Mouse (Mus musculus): Measurements from ENCODE around the gene Kat2a. TPM values are rescaled to one million over a fixed set of nuclear protein-coding genes. Genes with fewer than 3 reads are reported as not detected.
"Not testable (repeated sequence)": the region's sequence is repeated elsewhere in the genome, so short reads cannot be mapped to it uniquely, and the experiment has no call there.

Kat2a gene
- polyA plus RNA-seq, 2 experiments: 55.8 to 70.8 TPM

DNA sequence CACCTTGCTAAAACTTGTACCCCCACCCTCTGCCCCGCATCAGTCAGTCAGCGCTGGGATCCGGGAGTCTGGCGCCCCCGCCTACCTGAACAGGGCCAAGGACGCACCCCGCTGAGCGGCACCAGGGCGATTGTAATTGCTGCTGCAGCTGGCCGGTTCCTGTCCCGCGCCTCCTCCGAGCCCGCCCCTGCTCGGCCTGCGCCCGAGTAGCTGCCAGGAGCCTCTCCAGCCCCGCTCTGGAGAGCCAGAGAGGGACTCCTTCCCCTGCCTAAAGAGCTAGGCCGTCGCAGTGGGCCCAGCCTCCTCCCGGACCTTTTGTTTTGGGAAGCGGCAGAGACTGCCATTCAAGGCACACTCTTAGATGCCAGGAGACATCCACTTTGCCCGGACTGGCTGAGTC lies 39.1 kb downstream of the Kat2a start:
- peak overlapping the region; percentile 18 for H3K4me3 ChIP-seq (replicated peaks; ENCODE audit: low read length)

DNA sequence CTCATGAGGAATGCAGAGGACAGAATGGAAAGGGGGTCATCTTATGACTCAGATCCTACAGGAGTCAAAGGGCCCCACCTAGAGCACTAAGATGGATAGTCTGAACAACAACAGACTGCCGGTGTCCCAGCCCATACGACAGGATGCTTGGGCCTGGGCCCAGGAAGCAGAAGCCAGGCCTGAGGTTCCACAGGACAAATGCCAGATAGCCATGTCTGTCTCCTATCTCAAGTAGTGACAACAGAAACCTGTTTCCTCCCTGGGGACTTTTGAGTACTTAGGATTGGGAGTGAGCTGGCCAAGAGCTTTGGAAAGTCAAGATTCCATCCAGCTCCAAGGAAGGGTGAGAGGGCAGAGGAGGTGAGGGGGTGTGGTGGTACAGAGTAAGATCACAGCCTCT lies 40.3 kb downstream of the Kat2a start:
- no peak for TF ChIP-seq POLR2A (IDR thresholded peaks at IDR 0.05; ENCODE audit: borderline replicate concordance, extremely low read depth, insufficient read depth, insufficient read length)
- H3K4me3 ChIP-seq (replicated peaks; ENCODE audit: low read length): no peak overlapping the region
- no peaks in the 10 kb centered on the region for H3K36me3 ChIP-seq (ENCODE audit: control insufficient read depth, insufficient read depth, low read length)
- H3K27ac ChIP-seq (replicated peaks; ENCODE audit: low read depth, low read length): no peak overlapping the region
- H3K9me3 ChIP-seq (ENCODE audit: control insufficient read depth, low read length): no peaks in the 10 kb centered on the region
- ATAC-seq (ENCODE audit: low FRiP score, low read depth): no peak
- H3K4me1 ChIP-seq (ENCODE audit: control insufficient read depth, insufficient read depth, low read length): peaks cover 8% of the 10 kb centered on the region; the same call in 1 of the 2 replicates
- no peak for DNase-seq (ENCODE audit: low spot score)
- H3K27me3 ChIP-seq (ENCODE audit: control insufficient read depth, insufficient read depth, low read length): peaks cover 6% of the 10 kb centered on the region; the same call in 1 of the 2 replicates
- no peak overlapping the region for H3K4me2 ChIP-seq (replicated peaks; ENCODE audit: low read depth, low read length, severe bottlenecking)
- WGBS: 59% methylated on average over 2 of the region's 2 CpGs
- H3K9ac ChIP-seq (ENCODE audit: low read depth, low read length, severe bottlenecking): no peak overlapping the region

More for the DNA sequence above, 39.1 kb downstream of the Kat2a start:
- ATAC-seq (ENCODE audit: low FRiP score, low read depth) (no peak), DNase-seq (ENCODE audit: low spot score) (no peak)
- H3K4me1 ChIP-seq (ENCODE audit: control insufficient read depth, insufficient read depth, low read length): peaks cover 8% of the 10 kb centered on the region; the same call in 1 of the 2 replicates
- no peaks in the 10 kb centered on the region for H3K36me3 ChIP-seq (ENCODE audit: control insufficient read depth, insufficient read depth, low read length)
- peak overlapping the region; percentile 50 for H3K9ac ChIP-seq (ENCODE audit: low read depth, low read length, severe bottlenecking)
- H3K9me3 ChIP-seq (ENCODE audit: control insufficient read depth, low read length): no peaks in the 10 kb centered on the region
- peaks cover 6% of the 10 kb centered on the region; the same call in 1 of the 2 replicates for H3K27me3 ChIP-seq (ENCODE audit: control insufficient read depth, insufficient read depth, low read length)
- H3K4me2 ChIP-seq (replicated peaks; ENCODE audit: low read depth, low read length, severe bottlenecking): peak overlapping the region; percentile 39
- WGBS: 5% methylated on average over 23 of the region's 23 CpGs
- H3K27ac ChIP-seq (replicated peaks; ENCODE audit: low read depth, low read length): no peak overlapping the region
- 0 out of 2 replicates have a peak, but pooled peaks have one; percentile 9 for TF ChIP-seq POLR2A (IDR thresholded peaks at IDR 0.05; ENCODE audit: borderline replicate concordance, extremely low read depth, insufficient read depth, insufficient read length)

DNA sequence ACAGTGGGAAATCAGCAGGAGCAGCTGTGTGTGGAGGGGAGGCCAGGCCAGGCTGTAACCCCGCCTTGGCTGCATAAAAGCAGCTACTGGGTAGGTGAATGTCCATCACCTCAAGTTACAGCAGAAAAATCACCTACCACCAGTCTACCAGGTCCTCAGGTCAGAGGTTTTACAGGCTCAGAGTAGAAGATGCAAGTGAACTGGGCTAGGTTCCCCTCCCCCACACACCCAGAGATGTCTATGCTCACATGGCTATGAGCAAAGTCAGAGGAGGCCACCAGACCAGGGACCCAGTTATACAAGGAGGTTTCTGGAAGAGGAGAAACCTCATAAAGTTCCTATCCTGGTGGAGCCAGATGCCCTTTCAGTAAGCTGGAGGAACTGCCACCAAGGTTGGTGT lies 41.2 kb downstream of the Kat2a start:
- Histone ChIP-seq H3K9ac (ENCODE audit: low read depth, low read length, severe bottlenecking) (no peak overlapping the region), H3K36me3 (ENCODE audit: control insufficient read depth, insufficient read depth, low read length) (no peaks in the 10 kb centered on the region), H3K27me3 (ENCODE audit: control insufficient read depth, insufficient read depth, low read length) (peaks cover 6% of the 10 kb centered on the region; the same call in 1 of the 2 replicates), H3K9me3 (ENCODE audit: control insufficient read depth, low read length) (no peaks in the 10 kb centered on the region), H3K4me2 (replicated peaks; ENCODE audit: low read depth, low read length, severe bottlenecking) (no peak overlapping the region), H3K4me1 (ENCODE audit: control insufficient read depth, insufficient read depth, low read length) (peaks cover 8% of the 10 kb centered on the region; the same call in 1 of the 2 replicates), H3K4me3 (replicated peaks; ENCODE audit: low read length) (no peak overlapping the region), H3K27ac (replicated peaks; ENCODE audit: low read depth, low read length) (no peak overlapping the region)
- TF ChIP-seq POLR2A (IDR thresholded peaks at IDR 0.05; ENCODE audit: borderline replicate concordance, extremely low read depth, insufficient read depth, insufficient read length): no peak
- DNase-seq (ENCODE audit: low spot score) (no peak), ATAC-seq (ENCODE audit: low FRiP score, low read depth) (no peak)
- 59% methylated on average over 1 of the region's 1 CpGs for WGBS

DNA sequence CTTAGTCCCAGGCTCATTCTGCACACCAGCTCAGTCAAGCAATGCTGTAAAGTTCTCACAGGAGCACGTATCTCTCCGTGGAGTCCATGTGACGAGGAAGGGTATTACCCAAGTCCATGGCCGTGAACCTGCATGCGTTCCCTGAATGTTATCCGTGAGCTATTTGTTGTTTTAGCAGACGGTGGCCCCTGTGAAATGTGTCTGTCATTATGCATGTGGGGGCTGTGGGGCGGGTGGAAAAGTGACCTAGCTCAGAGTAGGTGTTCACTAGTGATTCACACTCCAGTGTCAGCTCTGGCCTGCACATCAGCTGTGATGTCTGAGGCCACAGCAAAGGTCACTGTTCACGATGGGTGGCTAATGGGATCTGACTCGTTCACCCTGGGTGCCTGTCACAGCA lies 52.5 kb downstream of the Kat2a start:
- Histone ChIP-seq H3K9me3 (ENCODE audit: control insufficient read depth, low read length) (no peaks in the 10 kb centered on the region), H3K36me3 (ENCODE audit: control insufficient read depth, insufficient read depth, low read length) (no peaks in the 10 kb centered on the region), H3K4me3 (replicated peaks; ENCODE audit: low read length) (no peak overlapping the region), H3K27me3 (ENCODE audit: control insufficient read depth, insufficient read depth, low read length) (no peaks in the 10 kb centered on the region), H3K4me1 (ENCODE audit: control insufficient read depth, insufficient read depth, low read length) (0 out of 2 replicates have a peak, but pooled peaks cover 3% of the 10 kb centered on the region), H3K27ac (replicated peaks; ENCODE audit: low read depth, low read length) (no peak overlapping the region), H3K9ac (ENCODE audit: low read depth, low read length, severe bottlenecking) (no peak overlapping the region), H3K4me2 (replicated peaks; ENCODE audit: low read depth, low read length, severe bottlenecking) (no peak overlapping the region)
- TF ChIP-seq POLR2A (IDR thresholded peaks at IDR 0.05; ENCODE audit: borderline replicate concordance, extremely low read depth, insufficient read depth, insufficient read length): no peak
- 56% methylated on average over 10 of the region's 10 CpGs for WGBS
- ATAC-seq (ENCODE audit: low FRiP score, low read depth) (no peak), DNase-seq (ENCODE audit: low spot score) (no peak)

DNA sequence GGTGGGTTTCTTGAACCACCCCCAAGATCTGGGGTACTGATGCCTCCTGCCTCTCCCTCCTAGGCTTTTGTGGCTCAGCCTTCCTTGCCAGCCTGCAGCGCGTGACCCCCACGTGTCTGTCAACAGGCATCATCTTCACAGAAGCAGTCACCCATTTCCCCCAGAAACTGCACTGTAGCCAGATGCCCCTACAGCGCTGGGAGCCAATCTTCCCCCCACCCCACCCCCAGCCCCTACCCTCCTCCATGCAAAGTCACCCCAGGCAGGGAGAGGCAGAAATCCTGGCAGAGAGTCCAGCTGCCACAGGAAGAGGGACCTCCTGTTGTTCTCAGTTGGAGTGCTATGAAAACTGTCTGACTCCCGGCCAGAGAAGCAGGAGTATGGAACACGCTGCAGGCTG lies 55.8 kb downstream of the Kat2a start:
- no peak overlapping the region for H3K4me2 ChIP-seq (replicated peaks; ENCODE audit: low read depth, low read length, severe bottlenecking)
- H3K4me1 ChIP-seq (ENCODE audit: control insufficient read depth, insufficient read depth, low read length): 0 out of 2 replicates have a peak, but pooled peaks cover 3% of the 10 kb centered on the region
- ATAC-seq (ENCODE audit: low FRiP score, low read depth) (no peak), DNase-seq (ENCODE audit: low spot score) (peak; percentile 23)
- no peak overlapping the region for H3K27ac ChIP-seq (replicated peaks; ENCODE audit: low read depth, low read length)
- H3K36me3 ChIP-seq (ENCODE audit: control insufficient read depth, insufficient read depth, low read length): no peaks in the 10 kb centered on the region
- no peak overlapping the region for H3K4me3 ChIP-seq (replicated peaks; ENCODE audit: low read length)
- no peak overlapping the region for H3K9ac ChIP-seq (ENCODE audit: low read depth, low read length, severe bottlenecking)
- 15% methylated on average over 6 of the region's 6 CpGs for WGBS
- 0 out of 2 replicates have a peak, but pooled peaks cover 3% of the 10 kb centered on the region for H3K27me3 ChIP-seq (ENCODE audit: control insufficient read depth, insufficient read depth, low read length)
- no peak for TF ChIP-seq POLR2A (IDR thresholded peaks at IDR 0.05; ENCODE audit: borderline replicate concordance, extremely low read depth, insufficient read depth, insufficient read length)
- no peaks in the 10 kb centered on the region for H3K9me3 ChIP-seq (ENCODE audit: control insufficient read depth, low read length)

DNA sequence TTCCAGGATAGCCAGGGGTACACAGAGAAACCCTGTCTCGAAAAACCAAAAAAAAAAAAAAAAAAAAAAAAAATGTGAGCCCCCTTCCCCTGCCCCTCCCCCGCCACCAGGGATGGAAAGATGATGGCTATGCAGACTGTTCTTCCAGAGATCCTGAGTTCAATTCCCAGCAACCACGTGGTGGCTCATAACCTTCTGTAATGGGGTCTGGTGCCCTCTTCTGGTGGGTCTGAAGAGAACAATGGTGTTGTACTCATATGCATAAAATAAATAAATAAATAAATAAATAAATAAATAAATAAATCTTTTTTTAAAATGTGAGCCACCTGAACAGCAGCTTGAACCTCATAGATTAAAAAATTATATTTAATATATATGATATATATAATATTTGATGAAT lies 56.7 kb downstream of the Kat2a start:
- not testable (repeated sequence) for H3K27ac ChIP-seq (replicated peaks; ENCODE audit: low read depth, low read length); H3K9ac ChIP-seq (ENCODE audit: low read depth, low read length, severe bottlenecking); H3K36me3 ChIP-seq (ENCODE audit: control insufficient read depth, insufficient read depth, low read length); H3K4me1 ChIP-seq (ENCODE audit: control insufficient read depth, insufficient read depth, low read length); DNase-seq (ENCODE audit: low spot score); H3K9me3 ChIP-seq (ENCODE audit: control insufficient read depth, low read length); ATAC-seq (ENCODE audit: low FRiP score, low read depth); H3K4me2 ChIP-seq (replicated peaks; ENCODE audit: low read depth, low read length, severe bottlenecking); H3K4me3 ChIP-seq (replicated peaks; ENCODE audit: low read length)
- WGBS: 50% methylated on average over 2 of the region's 3 CpGs
- peaks cover 12% of the 10 kb centered on the region; the same call in 1 of the 2 replicates for H3K27me3 ChIP-seq (ENCODE audit: control insufficient read depth, insufficient read depth, low read length)

Other genes starting within 250 kb of the Kat2a start
- gene Klhl11, start 239.7 kb downstream of the Kat2a start, polyA plus RNA-seq (2012; rRNA removed): 5.5 and 5.8 TPM in 2 replicates
- gene Klhl11, start 239.7 kb downstream of the Kat2a start, polyA plus RNA-seq (2014; fragmentation: Nextera tagmentation; extraction: Ambion mirVana): 11.5 and 12.5 TPM in 2 replicates
- gene Acly, start 184.5 kb downstream of the Kat2a start, polyA plus RNA-seq (2012; rRNA removed): 108 and 118 TPM in 2 replicates
- gene Acly, start 184.5 kb downstream of the Kat2a start, polyA plus RNA-seq (2014; fragmentation: Nextera tagmentation; extraction: Ambion mirVana): 156 and 159 TPM in 2 replicates
- 0.42 and 0.55 TPM in 2 replicates for gene Ttc25, start 166.9 kb downstream of the Kat2a start, polyA plus RNA-seq (2012; rRNA removed)
- gene Ttc25, start 166.9 kb downstream of the Kat2a start, polyA plus RNA-seq (2014; fragmentation: Nextera tagmentation; extraction: Ambion mirVana): 0.14 and 0.40 TPM in 2 replicates
- 15.9 and 17.0 TPM in 2 replicates for gene Cnp, start 137.6 kb downstream of the Kat2a start, polyA plus RNA-seq (2012; rRNA removed)
- 21.3 and 26.0 TPM in 2 replicates for gene Cnp, start 137.6 kb downstream of the Kat2a start, polyA plus RNA-seq (2014; fragmentation: Nextera tagmentation; extraction: Ambion mirVana)
- gene Nkiras2, start 93.2 kb downstream of the Kat2a start, polyA plus RNA-seq (2012; rRNA removed): 68.7 and 90.5 TPM in 2 replicates
- 76.4 and 82.9 TPM in 2 replicates for gene Nkiras2, start 93.2 kb downstream of the Kat2a start, polyA plus RNA-seq (2014; fragmentation: Nextera tagmentation; extraction: Ambion mirVana)
- gene Dnajc7, start 92.3 kb downstream of the Kat2a start, polyA plus RNA-seq (2012; rRNA removed): 179 and 225 TPM in 2 replicates
- gene Dnajc7, start 92.3 kb downstream of the Kat2a start, polyA plus RNA-seq (2014; fragmentation: Nextera tagmentation; extraction: Ambion mirVana): 73.3 and 74.1 TPM in 2 replicates
- 6.4 and 10.0 TPM in 2 replicates for gene Zfp385c, start 20.0 kb downstream of the Kat2a start, polyA plus RNA-seq (2012; rRNA removed)
- 0.72 and 1.5 TPM in 2 replicates for gene Zfp385c, start 20.0 kb downstream of the Kat2a start, polyA plus RNA-seq (2014; fragmentation: Nextera tagmentation; extraction: Ambion mirVana)
- 3.2 and 3.9 TPM in 2 replicates for gene Dhx58, start 8.2 kb downstream of the Kat2a start, polyA plus RNA-seq (2012; rRNA removed)
- gene Dhx58, start 8.2 kb downstream of the Kat2a start, polyA plus RNA-seq (2014; fragmentation: Nextera tagmentation; extraction: Ambion mirVana): 2.2 and 2.3 TPM in 2 replicates
- gene Hspb9, start 1.4 kb upstream of the Kat2a start, polyA plus RNA-seq (2012; rRNA removed): not detected in 2 replicates
- gene Hspb9, start 1.4 kb upstream of the Kat2a start, polyA plus RNA-seq (2014; fragmentation: Nextera tagmentation; extraction: Ambion mirVana): 0.77 TPM in 1 of 2 replicates, not detected in the other
- gene Rab5c, start 25.8 kb upstream of the Kat2a start, polyA plus RNA-seq (2012; rRNA removed): 188 and 227 TPM in 2 replicates
- 73.2 and 75.1 TPM in 2 replicates for gene Rab5c, start 25.8 kb upstream of the Kat2a start, polyA plus RNA-seq (2014; fragmentation: Nextera tagmentation; extraction: Ambion mirVana)
- gene Kcnh4, start 47.5 kb upstream of the Kat2a start, polyA plus RNA-seq (2012; rRNA removed): 0.09 TPM in 2 replicates
- not detected in 2 replicates for gene Kcnh4, start 47.5 kb upstream of the Kat2a start, polyA plus RNA-seq (2014; fragmentation: Nextera tagmentation; extraction: Ambion mirVana)
- gene Hcrt, start 50.5 kb upstream of the Kat2a start, polyA plus RNA-seq (2012; rRNA removed): not detected in 2 replicates
- gene Hcrt, start 50.5 kb upstream of the Kat2a start, polyA plus RNA-seq (2014; fragmentation: Nextera tagmentation; extraction: Ambion mirVana): not detected in 2 replicates
- gene Ghdc, start 58.5 kb upstream of the Kat2a start, polyA plus RNA-seq (2012; rRNA removed): 12.1 and 14.0 TPM in 2 replicates
- gene Ghdc, start 58.5 kb upstream of the Kat2a start, polyA plus RNA-seq (2014; fragmentation: Nextera tagmentation; extraction: Ambion mirVana): 3.7 and 5.7 TPM in 2 replicates
- 24.4 and 27.0 TPM in 2 replicates for gene Stat5b, start 138.3 kb upstream of the Kat2a start, polyA plus RNA-seq (2012; rRNA removed)
- gene Stat5b, start 138.3 kb upstream of the Kat2a start, polyA plus RNA-seq (2014; fragmentation: Nextera tagmentation; extraction: Ambion mirVana): 21.9 and 22.1 TPM in 2 replicates
- gene Stat5a, start 146.9 kb upstream of the Kat2a start, polyA plus RNA-seq (2012; rRNA removed): 8.0 and 11.3 TPM in 2 replicates
- gene Stat5a, start 146.9 kb upstream of the Kat2a start, polyA plus RNA-seq (2014; fragmentation: Nextera tagmentation; extraction: Ambion mirVana): 5.3 and 7.8 TPM in 2 replicates
- 56.1 and 66.2 TPM in 2 replicates for gene Stat3, start 227.1 kb upstream of the Kat2a start, polyA plus RNA-seq (2012; rRNA removed)
- 63.0 and 65.9 TPM in 2 replicates for gene Stat3, start 227.1 kb upstream of the Kat2a start, polyA plus RNA-seq (2014; fragmentation: Nextera tagmentation; extraction: Ambion mirVana)

Measured in limb, embryonic 14.5 days (tissue).